Mouse (Mus musculus): ENCODE measurements around the gene Cnr1. TPM values are rescaled to one million over a fixed set of nuclear protein-coding genes. Genes with fewer than 3 reads are reported as not detected.

The Cnr1 gene
- total and polyA plus RNA-seq, 2 experiments, result not detected

- TF ChIP-seq POLR2A (IDR thresholded peaks at IDR 0.05; ENCODE audit: extremely low read depth, insufficient read depth, low read length), result no peak
- no peak for TF ChIP-seq CTCF (IDR thresholded peaks at IDR 0.05; ENCODE audit: low read depth, low read length)
- Histone ChIP-seq H3K79me2 (ENCODE audit: control insufficient read depth, insufficient read depth, low read length) (no peaks in the 10 kb centered on the region), H3K4me3 (ENCODE audit: insufficient read depth, low read depth, low read length) (no peak overlapping the region), H3K36me3 (ENCODE audit: control insufficient read depth, insufficient read depth, low read length) (no peaks in the 10 kb centered on the region), H3K9ac (ENCODE audit: low read depth, low read length) (no peak overlapping the region), H3K27me3 (ENCODE audit: control insufficient read depth, insufficient read depth, low read length) (no peaks in the 10 kb centered on the region), H3K4me1 (ENCODE audit: control insufficient read depth, insufficient read depth, low read length) (no peaks in the 10 kb centered on the region), H3K27ac (replicated peaks; ENCODE audit: insufficient read depth, low read depth, low read length) (no peak overlapping the region)
- DNase-seq (ENCODE audit: extremely low read depth, low read depth, low spot score), result no peak
- 73% methylated on average over 5 of the region's 5 CpGs for WGBS
Observed at GRCm38 (mm10) chr4:33915730-33916129, 8.7 kb upstream of the Cnr1 start.

GRCm38 (mm10) chr4:33920807-33921206 lies 3.6 kb upstream of the Cnr1 start:
- H3K27me3 ChIP-seq (ENCODE audit: control insufficient read depth, insufficient read depth, low read length), result peaks cover 18% of the 10 kb centered on the region

GRCm38 (mm10) chr4:33923151-33923760 lies 1.1 kb upstream of the Cnr1 start:
- no peak overlapping the region for H3K4me3 ChIP-seq (ENCODE audit: insufficient read depth, low read depth, low read length)
- H3K36me3 ChIP-seq (ENCODE audit: control insufficient read depth, insufficient read depth, low read length), result no peaks in the 10 kb centered on the region
- H3K9ac ChIP-seq (ENCODE audit: low read depth, low read length), result no peak overlapping the region
- DNase-seq (ENCODE audit: extremely low read depth, low read depth, low spot score), result no peak
- TF ChIP-seq POLR2A (IDR thresholded peaks at IDR 0.05; ENCODE audit: extremely low read depth, insufficient read depth, low read length) (no peak), CTCF (IDR thresholded peaks at IDR 0.05; ENCODE audit: low read depth, low read length) (no peak)
- H3K27me3 ChIP-seq (ENCODE audit: control insufficient read depth, insufficient read depth, low read length), result peaks cover 18% of the 10 kb centered on the region
- no peaks in the 10 kb centered on the region for H3K79me2 ChIP-seq (ENCODE audit: control insufficient read depth, insufficient read depth, low read length)
- no peak overlapping the region for H3K27ac ChIP-seq (replicated peaks; ENCODE audit: insufficient read depth, low read depth, low read length)
- WGBS, result 14% methylated on average over 19 of the region's 19 CpGs
- peaks cover 2% of the 10 kb centered on the region; the same call in 1 of the 2 replicates for H3K4me1 ChIP-seq (ENCODE audit: control insufficient read depth, insufficient read depth, low read length)

More at GRCm38 (mm10) chr4:33920807-33921206, 3.6 kb upstream of the Cnr1 start:
- no peak overlapping the region for H3K4me3 ChIP-seq (ENCODE audit: insufficient read depth, low read depth, low read length)
- H3K79me2 ChIP-seq (ENCODE audit: control insufficient read depth, insufficient read depth, low read length), result no peaks in the 10 kb centered on the region
- no peak overlapping the region for H3K9ac ChIP-seq (ENCODE audit: low read depth, low read length)
- H3K36me3 ChIP-seq (ENCODE audit: control insufficient read depth, insufficient read depth, low read length), result no peaks in the 10 kb centered on the region
- peaks cover 2% of the 10 kb centered on the region; the same call in 1 of the 2 replicates for H3K4me1 ChIP-seq (ENCODE audit: control insufficient read depth, insufficient read depth, low read length)
- TF ChIP-seq CTCF (IDR thresholded peaks at IDR 0.05; ENCODE audit: low read depth, low read length), result no peak
- no peak for TF ChIP-seq POLR2A (IDR thresholded peaks at IDR 0.05; ENCODE audit: extremely low read depth, insufficient read depth, low read length)
- no peak overlapping the region for H3K27ac ChIP-seq (replicated peaks; ENCODE audit: insufficient read depth, low read depth, low read length)
- 56% methylated on average over 5 of the region's 5 CpGs for WGBS
- DNase-seq (ENCODE audit: extremely low read depth, low read depth, low spot score), result no peak

GRCm38 (mm10) chr4:33923761-33924233 lies 596 bp upstream of the Cnr1 start:
- no peaks in the 10 kb centered on the region for H3K36me3 ChIP-seq (ENCODE audit: control insufficient read depth, insufficient read depth, low read length)
- TF ChIP-seq POLR2A (IDR thresholded peaks at IDR 0.05; ENCODE audit: extremely low read depth, insufficient read depth, low read length) (no peak), CTCF (IDR thresholded peaks at IDR 0.05; ENCODE audit: low read depth, low read length) (no peak)
- H3K4me3 ChIP-seq (ENCODE audit: insufficient read depth, low read depth, low read length), result peak overlapping the region; percentile 56; the same call in 1 of the 2 replicates
- no peak for DNase-seq (ENCODE audit: extremely low read depth, low read depth, low spot score)
- H3K27me3 ChIP-seq (ENCODE audit: control insufficient read depth, insufficient read depth, low read length), result peaks cover 18% of the 10 kb centered on the region
- 2% methylated on average over 51 of the region's 55 CpGs for WGBS
- H3K27ac ChIP-seq (replicated peaks; ENCODE audit: insufficient read depth, low read depth, low read length), result no peak overlapping the region
- no peaks in the 10 kb centered on the region for H3K79me2 ChIP-seq (ENCODE audit: control insufficient read depth, insufficient read depth, low read length)
- peaks cover 2% of the 10 kb centered on the region; the same call in 1 of the 2 replicates for H3K4me1 ChIP-seq (ENCODE audit: control insufficient read depth, insufficient read depth, low read length)
- no peak overlapping the region for H3K9ac ChIP-seq (ENCODE audit: low read depth, low read length)

GRCm38 (mm10) chr4:33924889-33925245 lies 474 bp downstream of the Cnr1 start:
- Histone ChIP-seq H3K79me2 (ENCODE audit: control insufficient read depth, insufficient read depth, low read length) (no peaks in the 10 kb centered on the region), H3K9ac (ENCODE audit: low read depth, low read length) (no peak overlapping the region), H3K36me3 (ENCODE audit: control insufficient read depth, insufficient read depth, low read length) (no peaks in the 10 kb centered on the region), H3K4me3 (ENCODE audit: insufficient read depth, low read depth, low read length) (peak overlapping the region; percentile 56; the same call in 1 of the 2 replicates), H3K27me3 (ENCODE audit: control insufficient read depth, insufficient read depth, low read length) (peaks cover 18% of the 10 kb centered on the region), H3K27ac (replicated peaks; ENCODE audit: insufficient read depth, low read depth, low read length) (no peak overlapping the region), H3K4me1 (ENCODE audit: control insufficient read depth, insufficient read depth, low read length) (peaks cover 2% of the 10 kb centered on the region; the same call in 1 of the 2 replicates)
- WGBS, result 2% methylated on average over 24 of the region's 24 CpGs
- TF ChIP-seq CTCF (IDR thresholded peaks at IDR 0.05; ENCODE audit: low read depth, low read length), result no peak
- DNase-seq (ENCODE audit: extremely low read depth, low read depth, low spot score), result no peak

- Histone ChIP-seq H3K79me2 (ENCODE audit: control insufficient read depth, insufficient read depth, low read length) (no peaks in the 10 kb centered on the region), H3K27me3 (ENCODE audit: control insufficient read depth, insufficient read depth, low read length) (peaks cover 18% of the 10 kb centered on the region), H3K9ac (ENCODE audit: low read depth, low read length) (no peak overlapping the region), H3K36me3 (ENCODE audit: control insufficient read depth, insufficient read depth, low read length) (no peaks in the 10 kb centered on the region), H3K4me1 (ENCODE audit: control insufficient read depth, insufficient read depth, low read length) (peaks cover 2% of the 10 kb centered on the region; the same call in 1 of the 2 replicates), H3K4me3 (ENCODE audit: insufficient read depth, low read depth, low read length) (no peak overlapping the region), H3K27ac (replicated peaks; ENCODE audit: insufficient read depth, low read depth, low read length) (no peak overlapping the region)
- 42% methylated on average over 4 of the region's 4 CpGs for WGBS
- TF ChIP-seq CTCF (IDR thresholded peaks at IDR 0.05; ENCODE audit: low read depth, low read length) (no peak), POLR2A (IDR thresholded peaks at IDR 0.05; ENCODE audit: extremely low read depth, insufficient read depth, low read length) (no peak)
- no peak for DNase-seq (ENCODE audit: extremely low read depth, low read depth, low spot score)
Observed at GRCm38 (mm10) chr4:33925489-33925888, 1.1 kb downstream of the Cnr1 start.

Measured in liver, adult 2 months (tissue).